Comparison of ENCODE assay signal across 8 mouse cellular contexts in the genomic region with DNA sequence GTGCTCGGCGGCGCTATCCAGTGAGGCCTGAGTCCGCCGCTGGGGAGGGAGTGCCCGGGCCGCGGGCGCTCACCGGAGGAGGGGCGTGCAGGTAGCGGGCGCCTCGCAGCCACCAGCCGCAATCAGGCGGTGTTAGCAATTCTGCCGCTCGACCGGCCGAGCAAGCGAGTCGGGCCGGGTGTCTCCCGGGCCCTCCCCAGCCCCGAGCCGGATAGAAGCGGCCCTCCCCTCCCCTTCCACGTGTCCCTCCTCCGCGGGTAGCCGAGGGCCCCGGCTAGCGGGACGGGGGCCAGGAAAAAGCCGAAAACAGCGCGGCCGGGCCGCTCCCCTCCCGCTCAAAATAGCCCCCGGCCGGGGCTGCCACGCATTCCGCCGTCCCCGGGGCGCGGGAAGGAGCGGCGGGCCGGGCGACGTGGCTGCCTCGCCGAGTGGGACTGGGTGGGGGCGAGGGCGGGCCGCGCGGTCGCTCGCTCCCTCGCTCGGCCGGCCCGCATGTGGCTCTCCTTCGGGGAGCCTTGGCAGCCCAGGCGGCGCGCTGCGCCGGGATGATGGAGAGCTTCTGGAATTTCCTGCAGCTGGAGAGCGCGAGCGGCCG. TPM values are rescaled to one million over a fixed set of nuclear protein-coding genes. Genes with fewer than 3 reads are reported as not detected.
DNase-seq lines count a peak whose midpoint lies in the region; ATAC-seq and TF ChIP-seq lines count a peak whose summit lies in the region.

No protein-coding gene starts in this region.

- ATAC-seq in heart, embryonic 16.5 days (replicated peaks; ENCODE audit: extremely low read depth, insufficient read depth, low FRiP score), result peak; percentile 49
- ATAC-seq in midbrain, embryonic 12.5 days (ENCODE audit: low FRiP score, low read depth), result peak; percentile 39; the same call in 1 of the 2 replicates
- no peak for ATAC-seq in inflammation-experienced regulatory T-cells, adult 6 months

- H3K27me3 ChIP-seq in embryonic facial prominence, embryonic 10.5 days (replicated peaks; ENCODE audit: low read depth, poor library complexity, severe bottlenecking), result peaks cover 36% of the 10 kb centered on the region
- H3K27me3 ChIP-seq in heart, embryonic 16.5 days (ENCODE audit: control insufficient read depth, insufficient read depth, low read length), result no peaks in the 10 kb centered on the region
- peaks cover 8% of the 10 kb centered on the region; the same call in 1 of the 2 replicates for H3K27me3 ChIP-seq in limb, embryonic 10.5 days (ENCODE audit: low read depth, poor library complexity, severe bottlenecking)
- peaks cover 72% of the 10 kb centered on the region for H3K27me3 ChIP-seq in midbrain, embryonic 12.5 days

- peaks cover 20% of the 10 kb centered on the region; the same call in 1 of the 2 replicates for H3K36me3 ChIP-seq in embryonic facial prominence, embryonic 10.5 days (replicated peaks)
- H3K36me3 ChIP-seq in heart, embryonic 16.5 days (ENCODE audit: control insufficient read depth, insufficient read depth), result no peaks in the 10 kb centered on the region
- H3K36me3 ChIP-seq in limb, embryonic 10.5 days, result peaks cover 27% of the 10 kb centered on the region
- H3K36me3 ChIP-seq in midbrain, embryonic 12.5 days, result no peaks in the 10 kb centered on the region

- DNase-seq in layer of hippocampus, adult 2 months (ENCODE audit: low spot score in 2 of 2), result no peak
- no peak for DNase-seq in layer of hippocampus, adult 9-10 months (ENCODE audit: low spot score)
- DNase-seq in embryonic facial prominence, embryonic 10.5 days (ENCODE audit: low spot score), result peak; percentile 83
- DNase-seq in limb, embryonic 10.5 days (ENCODE audit: low spot score), result peak; percentile 79
- no peak for DNase-seq in cerebellum, adult 8-10 months

- TF ChIP-seq CTCF in layer of hippocampus, adult 2 months (conservative IDR thresholded peaks at IDR 0.05), result no peak; the same call in 1 of the 2 replicates

- H3K27ac ChIP-seq in layer of hippocampus, adult 2 months, result peak overlapping the region; percentile 84
- peak overlapping the region; percentile 92 for H3K27ac ChIP-seq in embryonic facial prominence, embryonic 10.5 days (replicated peaks)
- peak overlapping the region; percentile 96 for H3K27ac ChIP-seq in heart, embryonic 16.5 days (ENCODE audit: low read length)
- peak overlapping the region; percentile 93 for H3K27ac ChIP-seq in limb, embryonic 10.5 days
- H3K27ac ChIP-seq in midbrain, embryonic 12.5 days (replicated peaks), result peak overlapping the region; percentile 50

- under 1% methylated on average over 76 of the region's 76 CpGs for WGBS in embryonic facial prominence, embryonic 10.5 days
- under 1% methylated on average over 65 of the region's 76 CpGs for WGBS in heart, embryonic 16.5 days
- under 1% methylated on average over 70 of the region's 76 CpGs for WGBS in limb, embryonic 10.5 days
- under 1% methylated on average over 62 of the region's 76 CpGs for WGBS in midbrain, embryonic 12.5 days

- peaks cover 86% of the 10 kb centered on the region for H3K4me1 ChIP-seq in embryonic facial prominence, embryonic 10.5 days
- peaks cover 74% of the 10 kb centered on the region for H3K4me1 ChIP-seq in heart, embryonic 16.5 days (ENCODE audit: control insufficient read depth, insufficient read depth, low read length)
- H3K4me1 ChIP-seq in limb, embryonic 10.5 days, result peaks cover 83% of the 10 kb centered on the region
- H3K4me1 ChIP-seq in midbrain, embryonic 12.5 days, result peaks cover 63% of the 10 kb centered on the region

- peak overlapping the region; percentile 82 for H3K9ac ChIP-seq in heart, embryonic 16.5 days (ENCODE audit: low read length)
- H3K9ac ChIP-seq in midbrain, embryonic 12.5 days (replicated peaks), result peak overlapping the region; percentile 70

- peak overlapping the region; percentile 64 for H3K4me3 ChIP-seq in layer of hippocampus, adult 2 months
- peak overlapping the region; percentile 78 for H3K4me3 ChIP-seq in embryonic facial prominence, embryonic 10.5 days
- peak overlapping the region; percentile 71 for H3K4me3 ChIP-seq in heart, embryonic 16.5 days (ENCODE audit: low read length)
- peak overlapping the region; percentile 79 for H3K4me3 ChIP-seq in limb, embryonic 10.5 days
- H3K4me3 ChIP-seq in midbrain, embryonic 12.5 days, result peak overlapping the region; percentile 46

- H3K9me3 ChIP-seq in embryonic facial prominence, embryonic 10.5 days, result no peaks in the 10 kb centered on the region
- H3K9me3 ChIP-seq in heart, embryonic 16.5 days (replicated peaks; ENCODE audit: control insufficient read depth, low read length), result no peaks in the 10 kb centered on the region
- H3K9me3 ChIP-seq in limb, embryonic 10.5 days (replicated peaks), result no peaks in the 10 kb centered on the region
- no peaks in the 10 kb centered on the region for H3K9me3 ChIP-seq in midbrain, embryonic 12.5 days

- H3K4me2 ChIP-seq in heart, embryonic 16.5 days (ENCODE audit: low read depth, low read length), result peak overlapping the region; percentile 96
- H3K4me2 ChIP-seq in midbrain, embryonic 12.5 days (replicated peaks), result peak overlapping the region; percentile 79

RNA-seq across cellular contexts. Expression of gene Ahdc1, which starts 27.6 kb away (rescaled TPM):
- 100 to 1,000 TPM; 108 to 113 TPM for total RNA-seq in layer of hippocampus, adult 2 months (2021)
- polyA plus RNA-seq in embryonic facial prominence, embryonic 10.5 days (2016; fragmentation: Nextera tagmentation; extraction: Ambion mirVana), result 11.5 and 11.6 TPM in 2 replicates
- polyA plus RNA-seq in heart, embryonic 16.5 days (2015; fragmentation: Nextera tagmentation; extraction: Ambion mirVana), result 7.1 and 7.2 TPM in 2 replicates
- polyA plus RNA-seq in limb, embryonic 10.5 days (2016; fragmentation: Nextera tagmentation; extraction: Ambion mirVana), result 13.0 and 13.8 TPM in 2 replicates
- polyA plus RNA-seq in midbrain, embryonic 12.5 days (2016; fragmentation: Nextera tagmentation; extraction: Ambion mirVana), result 8.9 and 9.1 TPM in 2 replicates
- polyA plus RNA-seq in inflammation-experienced regulatory T-cells, adult 6 months (2017; shearing (Covaris generic)), result 1 to 10 TPM; 1.6 to 2.4 (median 2.4) TPM

Comparison
In these comparisons a context has a peak if more than half of its experiments do, and no peak if none do; other contexts are left out.
1. DNase-seq: peak in embryonic facial prominence, embryonic 10.5 days (single experiment) and limb, embryonic 10.5 days (single experiment); none in layer of hippocampus, adult 2 months (0 of 2), layer of hippocampus, adult 9-10 months (single experiment) and cerebellum, adult 8-10 months (single experiment).
2. Peak in every context shown above with its lines, with median percentiles within 50 percentile points of each other: H3K27ac ChIP-seq and H3K4me3 ChIP-seq.